Comparison of ENCODE assay signal across 8 mouse cellular contexts in genomic region chr14:118089806-118090392, GRCm38 (mm10). TPM values are rescaled to one million over a fixed set of nuclear protein-coding genes. Genes with fewer than 3 reads are reported as not detected.
DNase-seq lines count a peak whose midpoint lies in the region; ATAC-seq and TF ChIP-seq lines count a peak whose summit lies in the region.

No protein-coding gene starts in this region.

- peaks cover 15% of the 10 kb centered on the region for H3K4me1 ChIP-seq in kidney, embryonic 15.5 days
- H3K4me1 ChIP-seq in lung, postnatal 0 days (ENCODE audit: insufficient read depth, low read depth, low read length), result no peaks in the 10 kb centered on the region

- peak overlapping the region; percentile 77 for H3K4me2 ChIP-seq in kidney, embryonic 15.5 days
- peak overlapping the region; percentile 75 for H3K4me2 ChIP-seq in lung, postnatal 0 days (replicated peaks; ENCODE audit: low read depth, low read length)

- peak overlapping the region; percentile 52 for H3K9ac ChIP-seq in kidney, embryonic 15.5 days
- peak overlapping the region; percentile 54 for H3K9ac ChIP-seq in lung, postnatal 0 days (replicated peaks; ENCODE audit: low read depth)

- H3K9me3 ChIP-seq in kidney, embryonic 15.5 days (replicated peaks), result no peaks in the 10 kb centered on the region
- no peaks in the 10 kb centered on the region for H3K9me3 ChIP-seq in lung, postnatal 0 days (ENCODE audit: low read length)

- TF ChIP-seq CTCF in lung, postnatal 0 days (IDR thresholded peaks at IDR 0.05), result no peak

- no peak for DNase-seq in kidney, postnatal 14 days
- DNase-seq in adipocyte (ENCODE audit: low spot score), result peak; percentile 19
- DNase-seq in lung, postnatal 0 days (ENCODE audit: low spot score), result peak; percentile 15
- DNase-seq in splenic B cell, adult 2 months (ENCODE audit: low read depth, low spot score), result peak; percentile 45
- no peak for DNase-seq in thymus, postnatal 36 days
- no peak for DNase-seq in right cerebral cortex, postnatal 14 days

- WGBS in kidney, embryonic 15.5 days, result 2% methylated on average over 18 of the region's 18 CpGs
- 2% methylated on average over 18 of the region's 18 CpGs for WGBS in lung, postnatal 0 days

- no peaks in the 10 kb centered on the region; the same call in 1 of the 2 replicates for H3K27me3 ChIP-seq in kidney, embryonic 15.5 days
- no peaks in the 10 kb centered on the region for H3K27me3 ChIP-seq in lung, postnatal 0 days (replicated peaks; ENCODE audit: insufficient read depth, low read length)
- no peaks in the 10 kb centered on the region for H3K27me3 ChIP-seq in splenic B cell, adult 2 months (ENCODE audit: control insufficient read depth, insufficient read depth, low read length, poor library complexity, severe bottlenecking)

- peak overlapping the region; percentile 67 for H3K4me3 ChIP-seq in kidney, embryonic 15.5 days (replicated peaks)
- H3K4me3 ChIP-seq in lung, postnatal 0 days (ENCODE audit: low read depth, low read length), result peak overlapping the region; percentile 65

- ATAC-seq in kidney, embryonic 15.5 days (replicated peaks; ENCODE audit: low FRiP score), result peak; percentile 55
- ATAC-seq in granulocyte monocyte progenitor cell, adult 5-6 weeks (replicated peaks; ENCODE audit: poor library complexity, severe bottlenecking), result peak; percentile 23
- peak; percentile 29 for ATAC-seq in lung, postnatal 0 days

- TF ChIP-seq EP300 in lung, postnatal 0 days (IDR thresholded peaks at IDR 0.05), result no peak

- H3K36me3 ChIP-seq in kidney, embryonic 15.5 days, result no peaks in the 10 kb centered on the region
- H3K36me3 ChIP-seq in lung, postnatal 0 days (ENCODE audit: insufficient read depth, low read length), result no peaks in the 10 kb centered on the region
- no peaks in the 10 kb centered on the region for H3K36me3 ChIP-seq in splenic B cell, adult 2 months (ENCODE audit: control insufficient read depth, insufficient read depth, low read length, poor library complexity, severe bottlenecking)

- H3K27ac ChIP-seq in kidney, embryonic 15.5 days, result peak overlapping the region; percentile 82; the same call in 1 of the 2 replicates
- H3K27ac ChIP-seq in lung, postnatal 0 days (ENCODE audit: low read length), result peak overlapping the region; percentile 82

RNA-seq across cellular contexts. Expression of gene Dct, which starts 37.9 kb away (rescaled TPM):
- polyA plus RNA-seq in kidney, embryonic 15.5 days (2015; fragmentation: Nextera tagmentation; extraction: Ambion mirVana), result 0.95 and 1.8 TPM in 2 replicates
- total RNA-seq in granulocyte monocyte progenitor cell, adult 5-6 weeks (2014; fragmentation: Nextera tagmentation), result not detected in 2 replicates
- not detected in 2 replicates for total RNA-seq in granulocyte monocyte progenitor cell, adult 5-6 weeks (2017)
- 0.24 and 0.39 TPM in 2 replicates for polyA plus RNA-seq in lung, postnatal 0 days (2015; fragmentation: Nextera tagmentation; extraction: Ambion mirVana)

RNA-seq across cellular contexts. Expression of gene Tgds, which starts 42.7 kb away (rescaled TPM):
- 36.7 and 38.1 TPM in 2 replicates for polyA plus RNA-seq in kidney, embryonic 15.5 days (2015; fragmentation: Nextera tagmentation; extraction: Ambion mirVana)
- 14.2 and 34.4 TPM in 2 replicates for total RNA-seq in granulocyte monocyte progenitor cell, adult 5-6 weeks (2014; fragmentation: Nextera tagmentation)
- 18.0 and 31.4 TPM in 2 replicates for total RNA-seq in granulocyte monocyte progenitor cell, adult 5-6 weeks (2017)
- polyA plus RNA-seq in lung, postnatal 0 days (2015; fragmentation: Nextera tagmentation; extraction: Ambion mirVana), result 26.6 and 28.0 TPM in 2 replicates

RNA-seq across cellular contexts. Expression of gene Gpr180, which starts 47.1 kb away (rescaled TPM):
- polyA plus RNA-seq in kidney, embryonic 15.5 days (2015; fragmentation: Nextera tagmentation; extraction: Ambion mirVana), result 54.6 and 58.6 TPM in 2 replicates
- total RNA-seq in granulocyte monocyte progenitor cell, adult 5-6 weeks (2014; fragmentation: Nextera tagmentation), result 15.0 and 29.7 TPM in 2 replicates
- total RNA-seq in granulocyte monocyte progenitor cell, adult 5-6 weeks (2017), result 10.3 and 12.7 TPM in 2 replicates
- 48.8 and 50.9 TPM in 2 replicates for polyA plus RNA-seq in lung, postnatal 0 days (2015; fragmentation: Nextera tagmentation; extraction: Ambion mirVana)

Comparison
In these comparisons a context has a peak if more than half of its experiments do, and no peak if none do; other contexts are left out.
1. DNase-seq: peak in adipocyte (single experiment), lung, postnatal 0 days (single experiment) and splenic B cell, adult 2 months (single experiment); none in kidney, postnatal 14 days (single experiment), thymus, postnatal 36 days (0 of 2) and right cerebral cortex, postnatal 14 days (single experiment).
2. Peak in every context shown above with its lines, with median percentiles within 50 percentile points of each other: ATAC-seq.